Mouse (Mus musculus) kidney, embryonic 16.5 days (tissue): Measurements from ENCODE around the gene Slc27a1. TPM values are rescaled to one million over a fixed set of nuclear protein-coding genes. Genes with fewer than 3 reads are reported as not detected.

Experiments
- ATAC-seq: fragments of 200-750 bp; cut with Nextera tagmentation; 2 replicates; pipeline ENCODE4 v1.8.0; 2017; ENCODE audit warnings: moderate TSS enrichment; ENCODE audit not compliant: low FRiP score, low TSS enrichment
- H3K27ac ChIP-seq: fragments of 300-500 bp; sonication (generic); 2 replicates; pipeline ENCODE4 v1.5.1; 2014; ENCODE audit warnings: low read length
- H3K27me3 ChIP-seq: fragments of 300-500 bp; sonication (generic); 2 replicates; pipeline ENCODE4 v1.6.1; 2014; ENCODE audit warnings: low read length, control low read depth, mixed read lengths; ENCODE audit not compliant: insufficient read depth
- H3K36me3 ChIP-seq: fragments of 300-500 bp; sonication (generic); 2 replicates; pipeline ENCODE4 v1.6.1; 2014; ENCODE audit warnings: low read length, control low read depth, mixed read lengths; ENCODE audit not compliant: insufficient read depth
- H3K4me1 ChIP-seq: fragments of 300-500 bp; sonication (generic); 2 replicates; pipeline ENCODE4 v1.6.1; 2014; ENCODE audit warnings: low read length, control low read depth, mixed read lengths; ENCODE audit not compliant: insufficient read depth
- H3K4me2 ChIP-seq: fragments of 300-500 bp; sonication (generic); replicated peaks from 2 replicates; pipeline ENCODE4 v1.6.1; 2014; ENCODE audit warnings: low read depth, low read length
- H3K4me3 ChIP-seq: fragments of 300-500 bp; sonication (generic); 2 replicates; pipeline ENCODE4 v1.5.1; 2014; ENCODE audit warnings: mild to moderate bottlenecking, low read length
- H3K9ac ChIP-seq: fragments of 300-500 bp; sonication (generic); replicated peaks from 2 replicates; pipeline ENCODE4 v1.6.1; 2014; ENCODE audit warnings: low read length
- H3K9me3 ChIP-seq: fragments of 300-500 bp; sonication (generic); 2 replicates; pipeline ENCODE4 v1.6.1; 2016; ENCODE audit warnings: low read length, control low read depth
- WGBS: fragments of 180-500 bp; shearing (Covaris S2); extraction: QIAGEN DNeasy Blood & Tissue Kit; methylation state at CpG from one replicate; pipeline ENCODE4 v1.1.7; 2014; 5-methylcytosine and 5-hydroxymethylcytosine counted together
- polyA plus RNA-seq: library from polyadenylated mRNA; unstranded; fragments of >200 nt; fragmentation: Nextera tagmentation; extraction: Ambion mirVana; gene quantifications from 2 replicates; pipeline ENCODE4 v1.2.1, GENCODE M21; 2015

Gene Slc27a1
- polyA plus RNA-seq, 1 experiment from 2014 or later: 49.8 TPM

GRCm38 (mm10) chr8:71534263-71534810 lies 34.3 kb upstream of the Slc27a1 start:
- H3K9me3 ChIP-seq: no peaks in the 10 kb centered on the region
- no peak overlapping the region for H3K4me3 ChIP-seq
- H3K4me1 ChIP-seq: peaks cover 17% of the 10 kb centered on the region
- no peak overlapping the region for H3K4me2 ChIP-seq
- H3K9ac ChIP-seq: no peak overlapping the region
- ATAC-seq: no peak; the same call in 1 of the 2 replicates
- H3K36me3 ChIP-seq: no peaks in the 10 kb centered on the region
- H3K27me3 ChIP-seq: no peaks in the 10 kb centered on the region; the same call in 1 of the 2 replicates
- 0 out of 2 replicates have a peak overlapping the region, but pooled peaks have one; percentile 58 for H3K27ac ChIP-seq
- WGBS: 37% methylated on average over 3 of the region's 3 CpGs

GRCm38 (mm10) chr8:71535663-71536062 lies 33.0 kb upstream of the Slc27a1 start:
- Histone ChIP-seq H3K27ac (no peak overlapping the region), H3K9ac (no peak overlapping the region), H3K4me1 (peaks cover 17% of the 10 kb centered on the region), H3K4me2 (peak overlapping the region; percentile 60; the same call in 1 of the 2 replicates), H3K27me3 (no peaks in the 10 kb centered on the region; the same call in 1 of the 2 replicates), H3K9me3 (no peaks in the 10 kb centered on the region), H3K36me3 (no peaks in the 10 kb centered on the region), H3K4me3 (no peak overlapping the region)
- ATAC-seq: no peak
- 74% methylated on average over 5 of the region's 5 CpGs for WGBS

GRCm38 (mm10) chr8:71537028-71537867 lies 31.4 kb upstream of the Slc27a1 start, which contains the start of gene Bst2:
Bst2 (minus strand) TSS chr8:71537456.
- no peaks in the 10 kb centered on the region for H3K9me3 ChIP-seq
- H3K27me3 ChIP-seq: no peaks in the 10 kb centered on the region; the same call in 1 of the 2 replicates
- peak within 1 kb of the TSS; percentile 61 for H3K9ac ChIP-seq
- 5% methylated on average over 37 of the region's 37 CpGs for WGBS
- H3K4me3 ChIP-seq: peak within 1 kb of the TSS; percentile 52
- H3K36me3 ChIP-seq: no peaks in the 10 kb centered on the region
- peak; percentile 86 for ATAC-seq
- peak within 1 kb of the TSS; percentile 78 for H3K27ac ChIP-seq
- peak within 1 kb of the TSS; percentile 60 for H3K4me2 ChIP-seq
- peaks cover 17% of the 10 kb centered on the region for H3K4me1 ChIP-seq

GRCm38 (mm10) chr8:71542632-71543343 lies 25.9 kb upstream of the Slc27a1 start, which contains the start of gene Mvb12a:
Mvb12a (plus strand) TSS chr8:71542922.
- peak within 1 kb of the TSS; percentile 83 for H3K27ac ChIP-seq

GRCm38 (mm10) chr8:71543755-71544154 lies 24.9 kb upstream of the Slc27a1 start:
- no peaks in the 10 kb centered on the region for H3K27me3 ChIP-seq
- peak overlapping the region; percentile 86 for H3K4me3 ChIP-seq
- no peaks in the 10 kb centered on the region for H3K9me3 ChIP-seq
- H3K27ac ChIP-seq: no peak overlapping the region
- peak overlapping the region; percentile 81 for H3K9ac ChIP-seq
- H3K36me3 ChIP-seq: peaks cover 28% of the 10 kb centered on the region
- H3K4me2 ChIP-seq: peak overlapping the region; percentile 89
- peaks cover 11% of the 10 kb centered on the region for H3K4me1 ChIP-seq
- no peak for ATAC-seq
- 79% methylated on average over 9 of the region's 9 CpGs for WGBS

More at GRCm38 (mm10) chr8:71542632-71543343, 25.9 kb upstream of the Slc27a1 start, which contains the start of gene Mvb12a:
- Histone ChIP-seq H3K36me3 (peaks cover 19% of the 10 kb centered on the region), H3K9ac (peak within 1 kb of the TSS; percentile 81), H3K27me3 (no peaks in the 10 kb centered on the region), H3K4me3 (peak within 1 kb of the TSS; percentile 86), H3K4me1 (peaks cover 15% of the 10 kb centered on the region), H3K4me2 (peak within 1 kb of the TSS; percentile 89), H3K9me3 (no peaks in the 10 kb centered on the region)
- ATAC-seq: peak; percentile 95
- WGBS: under 1% methylated on average over 52 of the region's 55 CpGs

GRCm38 (mm10) chr8:71545053-71545452 lies 23.6 kb upstream of the Slc27a1 start:
- ATAC-seq: no peak

GRCm38 (mm10) chr8:71547590-71547989 lies 21.1 kb upstream of the Slc27a1 start:
- Histone ChIP-seq H3K4me2 (no peak overlapping the region), H3K36me3 (peaks cover 30% of the 10 kb centered on the region), H3K9me3 (no peaks in the 10 kb centered on the region), H3K9ac (no peak overlapping the region), H3K27ac (no peak overlapping the region), H3K4me1 (peaks cover 19% of the 10 kb centered on the region), H3K4me3 (no peak overlapping the region), H3K27me3 (no peaks in the 10 kb centered on the region)
- WGBS: 85% methylated on average over 7 of the region's 7 CpGs
- no peak for ATAC-seq

More at GRCm38 (mm10) chr8:71545053-71545452, 23.6 kb upstream of the Slc27a1 start:
- Histone ChIP-seq H3K27ac (no peak overlapping the region), H3K9me3 (no peaks in the 10 kb centered on the region), H3K4me1 (peaks cover 11% of the 10 kb centered on the region), H3K36me3 (peaks cover 30% of the 10 kb centered on the region), H3K4me2 (no peak overlapping the region), H3K4me3 (no peak overlapping the region), H3K27me3 (no peaks in the 10 kb centered on the region), H3K9ac (no peak overlapping the region)
- 92% methylated on average over 11 of the region's 11 CpGs for WGBS

GRCm38 (mm10) chr8:71550754-71551153 lies 17.9 kb upstream of the Slc27a1 start:
- peak overlapping the region; percentile 67; the same call in 1 of the 2 replicates for H3K27ac ChIP-seq
- H3K4me1 ChIP-seq: peaks cover 14% of the 10 kb centered on the region
- no peaks in the 10 kb centered on the region for H3K27me3 ChIP-seq
- H3K36me3 ChIP-seq: peaks cover 28% of the 10 kb centered on the region
- H3K4me3 ChIP-seq: no peak overlapping the region
- ATAC-seq: no peak
- H3K9ac ChIP-seq: no peak overlapping the region
- WGBS: 64% methylated on average over 7 of the region's 7 CpGs
- no peak overlapping the region for H3K4me2 ChIP-seq
- H3K9me3 ChIP-seq: no peaks in the 10 kb centered on the region

- peak; percentile 55 for ATAC-seq
- 29% methylated on average over 6 of the region's 6 CpGs for WGBS
- Histone ChIP-seq H3K4me3 (no peak overlapping the region), H3K9me3 (no peaks in the 10 kb centered on the region), H3K4me2 (no peak overlapping the region), H3K36me3 (peaks cover 12% of the 10 kb centered on the region), H3K27ac (peak overlapping the region; percentile 92), H3K9ac (peak overlapping the region; percentile 26; the same call in 1 of the 2 replicates), H3K4me1 (peaks cover 14% of the 10 kb centered on the region), H3K27me3 (peaks cover 7% of the 10 kb centered on the region)
Measured at GRCm38 (mm10) chr8:71552770-71553169, 15.9 kb upstream of the Slc27a1 start.
